12 mouse cellular contexts compared by ENCODE assay signal in the genomic region with DNA sequence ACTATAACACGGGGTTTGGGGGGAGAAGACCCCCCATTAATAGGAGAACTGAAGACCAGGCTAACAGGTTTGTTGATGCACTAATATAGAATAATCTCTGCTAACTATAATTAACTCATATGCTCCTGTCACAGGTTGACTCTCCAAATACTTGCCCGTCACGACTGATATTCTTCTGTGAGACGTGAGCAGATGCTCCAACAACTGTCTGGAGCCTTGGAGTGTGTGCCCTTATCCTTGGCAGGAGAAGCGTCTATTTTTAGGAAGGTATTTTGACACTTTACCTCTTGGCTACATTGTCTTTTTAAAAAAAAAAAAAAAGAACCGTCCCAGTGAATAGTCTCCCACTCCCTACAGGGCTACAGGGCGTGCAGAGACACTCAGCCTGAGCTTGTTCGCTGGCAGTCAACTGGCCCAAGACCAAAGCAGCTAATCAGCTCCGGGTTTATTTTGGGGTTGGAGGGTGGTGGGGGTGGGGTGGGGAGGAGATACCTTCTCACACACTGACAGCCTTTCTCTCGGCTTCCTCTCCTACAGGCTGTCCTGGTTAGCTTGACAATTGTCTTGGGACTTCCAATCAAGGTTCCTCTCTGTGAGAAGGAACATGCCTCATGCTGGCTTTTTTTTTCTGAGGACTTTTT.
DNase-seq lines count a peak whose midpoint lies in the region; ATAC-seq and TF ChIP-seq lines count a peak whose summit lies in the region.
"Had no signal": no experiment of that assay in that cellular context is flagged by ENCODE, and none has a peak within 500 bp of the region (broad histone marks: within the 10 kb centered on the region; RNA-seq: fewer than 3 reads in every experiment).

No protein-coding gene starts in this region.

- DNase-seq in testis, postnatal 14 days (ENCODE audit: low spot score), result peak; percentile 38
- DNase-seq in testis, postnatal 10 days (ENCODE audit: low spot score), result no peak
- DNase-seq in stomach, postnatal 0 days (ENCODE audit: low spot score), result no peak
- DNase-seq in cerebellum, adult 11-12 months, result no peak
- DNase-seq in MN1 (ENCODE audit: low spot score), result no peak
- DNase-seq: cerebellum, adult 8-10 months; liver, embryonic 13.5 days; right cerebral cortex, postnatal 4 days; thymus, postnatal 36 days had no signal

- H3K27me3 ChIP-seq in hindbrain, embryonic 12.5 days, result no peaks in the 10 kb centered on the region
- 0 out of 2 replicates have a peak, but pooled peaks cover 3% of the 10 kb centered on the region for H3K27me3 ChIP-seq in hindbrain, embryonic 13.5 days
- no peaks in the 10 kb centered on the region for H3K27me3 ChIP-seq in heart, embryonic 14.5 days (ENCODE audit: control insufficient read depth, insufficient read depth, low read length)
- H3K27me3 ChIP-seq in stomach, postnatal 0 days (ENCODE audit: control insufficient read depth, insufficient read depth, low read length), result no peaks in the 10 kb centered on the region
- H3K27me3 ChIP-seq: liver, embryonic 13.5 days had no signal

- no peak for TF ChIP-seq EP300 in stomach, postnatal 0 days (optimal IDR thresholded peaks at IDR 0.05)

- no peak overlapping the region for H3K9ac ChIP-seq in hindbrain, embryonic 12.5 days
- no peak overlapping the region for H3K9ac ChIP-seq in hindbrain, embryonic 13.5 days
- H3K9ac ChIP-seq in heart, embryonic 14.5 days (ENCODE audit: low read length), result peak overlapping the region; percentile 57
- H3K9ac ChIP-seq in stomach, postnatal 0 days (ENCODE audit: low read length), result no peak overlapping the region
- H3K9ac ChIP-seq: liver, embryonic 13.5 days had no signal

- H3K9me3 ChIP-seq in hindbrain, embryonic 12.5 days (replicated peaks), result no peaks in the 10 kb centered on the region
- no peaks in the 10 kb centered on the region for H3K9me3 ChIP-seq in hindbrain, embryonic 13.5 days
- no peaks in the 10 kb centered on the region for H3K9me3 ChIP-seq in heart, embryonic 14.5 days (ENCODE audit: control insufficient read depth, low read length)
- no peaks in the 10 kb centered on the region for H3K9me3 ChIP-seq in stomach, postnatal 0 days (ENCODE audit: control insufficient read depth, low read length)
- H3K9me3 ChIP-seq: liver, embryonic 13.5 days had no signal

- TF ChIP-seq CTCF in stomach, postnatal 0 days (IDR thresholded peaks at IDR 0.05; ENCODE audit: low read depth), result no peak

- H3K4me3 ChIP-seq in hindbrain, embryonic 12.5 days, result no peak overlapping the region
- no peak overlapping the region for H3K4me3 ChIP-seq in hindbrain, embryonic 13.5 days
- peak overlapping the region; percentile 8 to 12; a peak in 2 of 4 replicates for H3K4me3 ChIP-seq in heart, embryonic 14.5 days (ENCODE audit: control insufficient read depth in 1 of 2, insufficient read depth in 1 of 2, low read depth in 1 of 2, low read length in 2 of 2)
- no peak overlapping the region for H3K4me3 ChIP-seq in stomach, postnatal 0 days (ENCODE audit: low read depth, low read length)
- H3K4me3 ChIP-seq: liver, embryonic 13.5 days had no signal

- 0 out of 2 replicates have a peak overlapping the region, but pooled peaks have one; percentile 15 for H3K4me2 ChIP-seq in hindbrain, embryonic 12.5 days (replicated peaks)
- no peak overlapping the region for H3K4me2 ChIP-seq in hindbrain, embryonic 13.5 days
- peak overlapping the region; percentile 60 for H3K4me2 ChIP-seq in heart, embryonic 14.5 days (ENCODE audit: low read length)
- H3K4me2 ChIP-seq in stomach, postnatal 0 days (replicated peaks; ENCODE audit: low read depth), result no peak overlapping the region; the same call in 1 of the 2 replicates
- H3K4me2 ChIP-seq: liver, embryonic 13.5 days had no signal

- no peak for ATAC-seq in hindbrain, embryonic 12.5 days (ENCODE audit: low FRiP score)
- ATAC-seq in hindbrain, embryonic 13.5 days (ENCODE audit: low FRiP score), result no peak
- peak; percentile 89 for ATAC-seq in heart, embryonic 14.5 days (ENCODE audit: insufficient number of reproducible peaks, insufficient read depth, low FRiP score, low read depth)
- no peak for ATAC-seq in stomach, postnatal 0 days (ENCODE audit: low FRiP score, low TSS enrichment)

- H3K27ac ChIP-seq in hindbrain, embryonic 12.5 days, result no peak overlapping the region
- H3K27ac ChIP-seq in hindbrain, embryonic 13.5 days, result no peak overlapping the region
- H3K27ac ChIP-seq in heart, embryonic 14.5 days (replicated peaks in 1 of 2; ENCODE audit: control insufficient read depth in 1 of 2, insufficient read depth in 1 of 2, low read depth in 2 of 2, low read length in 2 of 2), result peak overlapping the region; percentile 90 to 91
- H3K27ac ChIP-seq in stomach, postnatal 0 days (replicated peaks), result 0 out of 2 replicates have a peak overlapping the region, but pooled peaks have one; percentile 1
- H3K27ac ChIP-seq: liver, embryonic 13.5 days had no signal

- H3K4me1 ChIP-seq in hindbrain, embryonic 12.5 days, result peaks cover 6% of the 10 kb centered on the region
- 0 out of 2 replicates have a peak, but pooled peaks cover 14% of the 10 kb centered on the region for H3K4me1 ChIP-seq in hindbrain, embryonic 13.5 days (replicated peaks)
- H3K4me1 ChIP-seq in heart, embryonic 14.5 days (ENCODE audit: control insufficient read depth in 2 of 2, insufficient read depth in 2 of 2, low read length in 2 of 2), result peaks cover 13 to 38% of the 10 kb centered on the region in 2 experiments
- H3K4me1 ChIP-seq in stomach, postnatal 0 days (replicated peaks; ENCODE audit: control insufficient read depth, insufficient read depth), result no peaks in the 10 kb centered on the region
- H3K4me1 ChIP-seq: liver, embryonic 13.5 days had no signal

- 37% methylated on average over 10 of the region's 10 CpGs for WGBS in hindbrain, embryonic 12.5 days
- 36% methylated on average over 10 of the region's 10 CpGs for WGBS in hindbrain, embryonic 13.5 days
- 8% methylated on average over 10 of the region's 10 CpGs for WGBS in heart, embryonic 14.5 days
- 25% methylated on average over 10 of the region's 10 CpGs for WGBS in stomach, postnatal 0 days

- no peaks in the 10 kb centered on the region for H3K36me3 ChIP-seq in hindbrain, embryonic 12.5 days
- no peaks in the 10 kb centered on the region for H3K36me3 ChIP-seq in hindbrain, embryonic 13.5 days
- no peaks in the 10 kb centered on the region for H3K36me3 ChIP-seq in heart, embryonic 14.5 days (ENCODE audit: control insufficient read depth, insufficient read depth, low read length)
- no peaks in the 10 kb centered on the region for H3K36me3 ChIP-seq in stomach, postnatal 0 days (ENCODE audit: control insufficient read depth, insufficient read depth, low read length)
- H3K36me3 ChIP-seq: liver, embryonic 13.5 days had no signal

Comparison
In these comparisons a context has a peak if more than half of its experiments do, and no peak if none do; other contexts are left out.
1. H3K4me2 ChIP-seq: peak in hindbrain, embryonic 12.5 days (single experiment) and heart, embryonic 14.5 days (single experiment); none in hindbrain, embryonic 13.5 days (single experiment) and stomach, postnatal 0 days (single experiment).
2. H3K27ac ChIP-seq: peak in heart, embryonic 14.5 days (2 of 2) and stomach, postnatal 0 days (single experiment); none in hindbrain, embryonic 12.5 days (single experiment) and hindbrain, embryonic 13.5 days (single experiment).
3. H3K4me3 ChIP-seq: peak in heart, embryonic 14.5 days (2 of 2); none in hindbrain, embryonic 12.5 days (single experiment), hindbrain, embryonic 13.5 days (single experiment) and stomach, postnatal 0 days (single experiment).